Mouse (Mus musculus): ENCODE data around the gene Vsig1.

- TF ChIP-seq POLR2A (IDR thresholded peaks at IDR 0.05; ENCODE audit: borderline replicate concordance, control insufficient read depth, low read depth, low read length) (no peak), CTCF (IDR thresholded peaks at IDR 0.05; ENCODE audit: control insufficient read depth, insufficient read depth, low read length) (no peak)
Observed at GRCm38 (mm10) chrX:140985256-140985655, 77.8 kb downstream of the Vsig1 start.
